Mouse (Mus musculus): ENCODE measurements around the gene Plbd2. TPM values are rescaled to one million over a fixed set of nuclear protein-coding genes. Genes with fewer than 3 reads are reported as not detected.

Plbd2 gene
- polyA plus RNA-seq, 1 experiment from 2014 or later: 60.0 TPM

GRCm38 (mm10) chr5:120468336-120468735 lies 35.1 kb downstream of the Plbd2 start:
- peaks cover 8% of the 10 kb centered on the region; the same call in 1 of the 2 replicates for H3K4me1 ChIP-seq
- WGBS: 66% methylated on average over 5 of the region's 5 CpGs

GRCm38 (mm10) chr5:120467026-120467425 lies 36.4 kb downstream of the Plbd2 start:
- Histone ChIP-seq H3K9me3 (replicated peaks) (peaks cover 4% of the 10 kb centered on the region; the same call in 1 of the 2 replicates), H3K27ac (no peak overlapping the region), H3K4me3 (replicated peaks) (peak overlapping the region; percentile 34), H3K27me3 (peaks cover 4% of the 10 kb centered on the region; the same call in 1 of the 2 replicates), H3K9ac (0 out of 2 replicates have a peak overlapping the region, but pooled peaks have one; percentile 18), H3K4me1 (peaks cover 8% of the 10 kb centered on the region; the same call in 1 of the 2 replicates), H3K4me2 (peak overlapping the region; percentile 49), H3K36me3 (no peaks in the 10 kb centered on the region)
- WGBS: 2% methylated on average over 4 of the region's 4 CpGs
- peak; percentile 57 for ATAC-seq (replicated peaks; ENCODE audit: low FRiP score)

More at GRCm38 (mm10) chr5:120468336-120468735, 35.1 kb downstream of the Plbd2 start:
- Histone ChIP-seq H3K4me3 (replicated peaks) (no peak overlapping the region), H3K4me2 (no peak overlapping the region), H3K36me3 (no peaks in the 10 kb centered on the region), H3K27ac (no peak overlapping the region), H3K9ac (no peak overlapping the region), H3K9me3 (replicated peaks) (peaks cover 4% of the 10 kb centered on the region; the same call in 1 of the 2 replicates), H3K27me3 (no peaks in the 10 kb centered on the region)
- no peak for ATAC-seq (replicated peaks; ENCODE audit: low FRiP score)

GRCm38 (mm10) chr5:120465860-120466259 lies 37.6 kb downstream of the Plbd2 start:
- Histone ChIP-seq H3K9me3 (replicated peaks) (peaks cover 4% of the 10 kb centered on the region; the same call in 1 of the 2 replicates), H3K27ac (no peak overlapping the region), H3K4me1 (peaks cover 8% of the 10 kb centered on the region; the same call in 1 of the 2 replicates), H3K4me2 (no peak overlapping the region), H3K27me3 (peaks cover 10% of the 10 kb centered on the region; the same call in 1 of the 2 replicates), H3K9ac (no peak overlapping the region), H3K4me3 (replicated peaks) (no peak overlapping the region), H3K36me3 (no peaks in the 10 kb centered on the region)
- WGBS: 83% methylated on average over 6 of the region's 6 CpGs
- ATAC-seq (replicated peaks; ENCODE audit: low FRiP score): no peak

- Histone ChIP-seq H3K36me3 (no peaks in the 10 kb centered on the region), H3K27ac (no peak overlapping the region), H3K9me3 (replicated peaks) (peaks cover 4% of the 10 kb centered on the region; the same call in 1 of the 2 replicates), H3K4me1 (peaks cover 8% of the 10 kb centered on the region; the same call in 1 of the 2 replicates), H3K27me3 (peaks cover 11% of the 10 kb centered on the region; the same call in 1 of the 2 replicates), H3K4me3 (replicated peaks) (no peak overlapping the region), H3K4me2 (no peak overlapping the region), H3K9ac (no peak overlapping the region)
- 47% methylated on average over 5 of the region's 5 CpGs for WGBS
- no peak for ATAC-seq (replicated peaks; ENCODE audit: low FRiP score)
Measured at GRCm38 (mm10) chr5:120465062-120465461, 38.4 kb downstream of the Plbd2 start.

GRCm38 (mm10) chr5:120464321-120464720 lies 39.1 kb downstream of the Plbd2 start:
- Histone ChIP-seq H3K36me3 (no peaks in the 10 kb centered on the region), H3K4me2 (no peak overlapping the region), H3K9me3 (replicated peaks) (peaks cover 4% of the 10 kb centered on the region; the same call in 1 of the 2 replicates), H3K27ac (no peak overlapping the region), H3K9ac (no peak overlapping the region), H3K4me3 (replicated peaks) (no peak overlapping the region), H3K4me1 (peaks cover 8% of the 10 kb centered on the region; the same call in 1 of the 2 replicates), H3K27me3 (peaks cover 11% of the 10 kb centered on the region; the same call in 1 of the 2 replicates)
- WGBS: 84% methylated on average over 4 of the region's 4 CpGs
- no peak for ATAC-seq (replicated peaks; ENCODE audit: low FRiP score)

- peaks cover 11% of the 10 kb centered on the region; the same call in 1 of the 2 replicates for H3K27me3 ChIP-seq
- WGBS: 71% methylated on average over 15 of the region's 15 CpGs
- H3K36me3 ChIP-seq: no peaks in the 10 kb centered on the region
- no peak overlapping the region for H3K4me2 ChIP-seq
- H3K27ac ChIP-seq: no peak overlapping the region
- no peak overlapping the region for H3K9ac ChIP-seq
- peaks cover 7% of the 10 kb centered on the region; the same call in 1 of the 2 replicates for H3K4me1 ChIP-seq
- ATAC-seq (replicated peaks; ENCODE audit: low FRiP score): no peak
- H3K4me3 ChIP-seq (replicated peaks): no peak overlapping the region
- H3K9me3 ChIP-seq (replicated peaks): peaks cover 4% of the 10 kb centered on the region; the same call in 1 of the 2 replicates
Measured at GRCm38 (mm10) chr5:120461902-120462301, 41.5 kb downstream of the Plbd2 start.

GRCm38 (mm10) chr5:120459133-120459532 lies 44.3 kb downstream of the Plbd2 start:
- no peak overlapping the region for H3K4me3 ChIP-seq (replicated peaks)
- H3K27me3 ChIP-seq: peaks cover 35% of the 10 kb centered on the region
- H3K27ac ChIP-seq: no peak overlapping the region
- ATAC-seq (replicated peaks; ENCODE audit: low FRiP score): peak; percentile 37
- peaks cover 13% of the 10 kb centered on the region for H3K4me1 ChIP-seq
- no peaks in the 10 kb centered on the region for H3K36me3 ChIP-seq
- WGBS: 78% methylated on average over 10 of the region's 10 CpGs
- H3K9ac ChIP-seq: no peak overlapping the region
- no peak overlapping the region for H3K4me2 ChIP-seq
- no peaks in the 10 kb centered on the region for H3K9me3 ChIP-seq (replicated peaks)

GRCm38 (mm10) chr5:120457628-120458027 lies 45.8 kb downstream of the Plbd2 start:
- H3K9me3 ChIP-seq (replicated peaks): no peaks in the 10 kb centered on the region
- no peak overlapping the region for H3K9ac ChIP-seq
- ATAC-seq (replicated peaks; ENCODE audit: low FRiP score): no peak
- H3K4me1 ChIP-seq: peaks cover 15% of the 10 kb centered on the region
- H3K27me3 ChIP-seq: peaks cover 35% of the 10 kb centered on the region
- H3K4me2 ChIP-seq: no peak overlapping the region
- H3K27ac ChIP-seq: no peak overlapping the region
- 6% methylated on average over 9 of the region's 9 CpGs for WGBS
- no peak overlapping the region for H3K4me3 ChIP-seq (replicated peaks)
- H3K36me3 ChIP-seq: no peaks in the 10 kb centered on the region

GRCm38 (mm10) chr5:120456841-120457554 lies 46.4 kb downstream of the Plbd2 start:
- H3K36me3 ChIP-seq: no peaks in the 10 kb centered on the region
- peaks cover 15% of the 10 kb centered on the region for H3K4me1 ChIP-seq
- H3K27me3 ChIP-seq: peaks cover 35% of the 10 kb centered on the region
- no peak overlapping the region for H3K4me3 ChIP-seq (replicated peaks)
- no peak overlapping the region for H3K27ac ChIP-seq
- H3K4me2 ChIP-seq: no peak overlapping the region
- H3K9ac ChIP-seq: no peak overlapping the region
- no peak for ATAC-seq (replicated peaks; ENCODE audit: low FRiP score)
- no peaks in the 10 kb centered on the region for H3K9me3 ChIP-seq (replicated peaks)
- WGBS: 56% methylated on average over 7 of the region's 7 CpGs

GRCm38 (mm10) chr5:120456253-120456652 lies 47.2 kb downstream of the Plbd2 start:
- WGBS: 29% methylated on average over 1 of the region's 1 CpGs
- no peak overlapping the region for H3K4me3 ChIP-seq (replicated peaks)
- no peak for ATAC-seq (replicated peaks; ENCODE audit: low FRiP score)

GRCm38 (mm10) chr5:120454756-120455337 lies 48.6 kb downstream of the Plbd2 start:
- Histone ChIP-seq H3K4me3 (replicated peaks) (no peak overlapping the region), H3K4me1 (peaks cover 15% of the 10 kb centered on the region), H3K9me3 (replicated peaks) (no peaks in the 10 kb centered on the region), H3K27ac (no peak overlapping the region), H3K36me3 (no peaks in the 10 kb centered on the region), H3K4me2 (peak overlapping the region; percentile 40), H3K9ac (no peak overlapping the region), H3K27me3 (peaks cover 35% of the 10 kb centered on the region)
- WGBS: 28% methylated on average over 14 of the region's 14 CpGs
- ATAC-seq (replicated peaks; ENCODE audit: low FRiP score): no peak

More at GRCm38 (mm10) chr5:120456253-120456652, 47.2 kb downstream of the Plbd2 start:
- Histone ChIP-seq H3K27ac (no peak overlapping the region), H3K9ac (no peak overlapping the region), H3K4me2 (no peak overlapping the region), H3K27me3 (peaks cover 33% of the 10 kb centered on the region), H3K9me3 (replicated peaks) (no peaks in the 10 kb centered on the region), H3K4me1 (peaks cover 15% of the 10 kb centered on the region), H3K36me3 (no peaks in the 10 kb centered on the region)

- no peak overlapping the region for H3K4me2 ChIP-seq
- peaks cover 58% of the 10 kb centered on the region for H3K27me3 ChIP-seq
- H3K36me3 ChIP-seq: no peaks in the 10 kb centered on the region
Measured at GRCm38 (mm10) chr5:120447305-120447704, 56.1 kb downstream of the Plbd2 start.

More at GRCm38 (mm10) chr5:120447305-120447704, 56.1 kb downstream of the Plbd2 start:
- 23% methylated on average over 13 of the region's 13 CpGs for WGBS
- H3K9ac ChIP-seq: no peak overlapping the region
- ATAC-seq (replicated peaks; ENCODE audit: low FRiP score): no peak
- H3K4me3 ChIP-seq (replicated peaks): no peak overlapping the region
- H3K4me1 ChIP-seq: peaks cover 7% of the 10 kb centered on the region; the same call in 1 of the 2 replicates
- H3K9me3 ChIP-seq (replicated peaks): no peaks in the 10 kb centered on the region
- H3K27ac ChIP-seq: no peak overlapping the region
